Mouse (Mus musculus): Measurements from ENCODE around the gene Dock8.

Dock8 gene

DNA sequence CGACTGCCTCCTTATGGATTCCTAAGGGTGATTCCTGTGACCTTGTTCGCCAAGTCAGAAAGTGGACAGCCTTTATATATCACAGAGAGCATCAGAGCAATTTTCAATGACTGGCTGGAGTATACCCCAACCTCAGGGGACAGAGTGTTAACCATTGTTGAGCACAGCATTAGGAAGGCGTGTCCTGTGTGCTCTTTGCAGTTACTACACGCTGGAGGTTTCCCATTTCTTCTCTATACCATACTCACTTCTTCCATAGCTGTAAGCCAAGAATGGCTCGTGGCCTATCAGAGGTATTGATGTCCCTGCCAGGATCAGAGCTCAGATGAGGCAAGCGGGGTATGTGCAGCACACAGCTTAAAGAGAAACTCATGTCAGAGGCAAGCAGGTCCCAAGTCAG is 181.2 kb downstream of the Dock8 start:
- in situ Hi-C loops (cut with MboI, MseI): no loop called here

DNA sequence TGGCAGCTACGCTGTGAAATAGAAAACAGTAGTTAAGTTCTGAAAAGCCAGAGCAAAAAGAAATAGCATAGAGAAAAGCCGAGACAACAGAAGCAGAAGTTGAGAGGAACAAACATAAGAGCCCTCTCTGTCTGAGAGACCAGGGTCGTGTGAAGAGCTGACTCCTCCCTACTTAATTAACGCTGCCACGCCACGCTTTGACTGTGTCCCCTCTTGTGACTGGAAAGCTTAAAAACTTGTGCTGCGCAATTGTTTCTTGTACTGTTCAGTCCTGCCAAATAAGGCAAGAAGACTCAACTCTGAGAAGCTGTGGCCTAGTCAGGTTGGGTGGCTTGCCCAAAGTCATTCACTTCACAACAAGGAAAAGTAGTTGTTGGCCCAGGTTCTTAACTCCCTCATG is 184.7 kb downstream of the Dock8 start:
- in situ Hi-C loops (cut with MboI, MseI): no loop called here

GRCm38 (mm10) chr19:25186316-25186715 is 187.0 kb downstream of the Dock8 start:
- in situ Hi-C loops (cut with MboI, MseI): no loop called here

GRCm38 (mm10) chr19:25187681-25188080 is 188.3 kb downstream of the Dock8 start:
- in situ Hi-C loops (cut with MboI, MseI): no loop called here

GRCm38 (mm10) chr19:25193751-25194150 is 194.4 kb downstream of the Dock8 start:
- in situ Hi-C loops (cut with MboI, MseI): no loop called here

DNA sequence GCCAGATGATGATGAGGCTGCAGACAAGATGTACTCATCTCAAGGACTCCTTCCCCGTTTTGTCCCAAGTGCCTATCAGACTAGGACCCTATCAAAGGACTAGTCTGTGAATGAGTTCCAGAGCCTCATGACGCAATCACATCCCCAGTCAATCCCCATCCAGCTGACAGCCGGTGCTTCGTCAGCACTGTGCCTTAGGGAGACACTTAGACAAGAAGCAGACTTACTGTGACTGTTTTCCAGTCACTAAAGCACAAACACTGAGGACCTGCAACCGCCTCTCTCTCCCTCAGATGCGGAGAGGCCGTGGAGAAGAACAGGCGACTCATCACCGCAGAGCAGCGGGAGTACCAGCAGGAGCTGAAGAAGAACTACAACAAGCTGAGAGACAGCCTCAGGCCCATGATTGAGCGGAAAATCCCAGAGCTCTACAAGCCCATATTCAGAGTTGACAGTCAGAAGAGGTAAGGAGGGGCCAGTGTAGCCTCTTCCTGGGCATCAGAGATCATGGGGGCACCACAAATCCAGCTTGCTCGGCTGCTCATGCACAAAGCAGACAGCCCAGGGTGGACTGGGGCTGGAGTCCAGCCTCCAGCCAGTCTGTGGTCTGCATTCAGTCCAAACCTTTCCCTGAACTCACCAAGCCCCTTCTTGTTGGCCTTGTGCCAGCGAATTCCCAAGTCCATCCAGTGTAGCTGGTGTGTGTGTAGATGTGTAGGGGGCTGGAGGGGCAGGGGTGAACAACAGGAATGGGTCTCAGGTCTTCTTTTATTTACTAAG is 200.9 kb downstream of the Dock8 start:
- in situ Hi-C loops (cut with MboI, MseI): loop anchor here (25.0 kb wide), 1 partner anchor 613 kb away; no protein-coding TSS in a partner anchor

- in situ Hi-C loops (cut with MboI, MseI): loop anchor here (25.0 kb wide), 1 partner anchor 616 kb away; no protein-coding TSS in a partner anchor
These were observed 203.7 kb downstream of the Dock8 start for GRCm38 (mm10) chr19:25203077-25203476.

GRCm38 (mm10) chr19:25206969-25207368 is 207.6 kb downstream of the Dock8 start:
- in situ Hi-C loops (cut with MboI, MseI): loop anchor here (25.0 kb wide), 1 partner anchor 620 kb away; no protein-coding TSS in a partner anchor

DNA sequence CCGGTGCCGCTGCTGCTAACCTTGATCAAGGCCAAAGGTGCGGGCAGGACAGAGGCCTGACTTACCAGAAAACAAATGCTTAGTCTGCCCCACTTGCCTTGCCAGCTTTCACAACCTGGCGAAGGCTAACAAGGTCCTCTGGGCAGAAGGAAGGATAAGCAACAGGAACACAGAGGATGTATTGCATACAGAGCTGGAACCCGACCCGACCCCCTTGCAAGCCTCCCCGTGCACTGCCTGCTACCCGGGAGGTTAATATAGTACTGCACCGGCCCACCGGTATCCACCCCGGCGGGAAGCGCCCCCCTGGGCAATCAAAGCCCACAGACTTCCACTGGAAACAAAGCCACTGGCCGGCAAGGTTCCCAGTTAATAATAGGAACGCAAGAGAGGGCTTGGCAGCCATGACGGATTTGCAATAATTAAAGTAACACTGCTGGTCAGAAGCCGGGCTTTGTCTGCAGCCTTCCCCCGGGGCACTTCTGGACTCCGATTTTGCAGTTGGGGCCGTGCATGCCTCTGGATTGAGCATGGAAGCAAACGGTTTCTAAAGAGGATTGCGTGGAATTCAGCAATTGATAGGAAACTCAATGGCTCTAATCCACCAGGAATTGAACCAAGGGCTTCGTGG is 208.5 kb downstream of the Dock8 start:
- in situ Hi-C loops (cut with MboI, MseI): loop anchor here (25.0 kb wide), 1 partner anchor 621 kb away; no protein-coding TSS in a partner anchor

DNA sequence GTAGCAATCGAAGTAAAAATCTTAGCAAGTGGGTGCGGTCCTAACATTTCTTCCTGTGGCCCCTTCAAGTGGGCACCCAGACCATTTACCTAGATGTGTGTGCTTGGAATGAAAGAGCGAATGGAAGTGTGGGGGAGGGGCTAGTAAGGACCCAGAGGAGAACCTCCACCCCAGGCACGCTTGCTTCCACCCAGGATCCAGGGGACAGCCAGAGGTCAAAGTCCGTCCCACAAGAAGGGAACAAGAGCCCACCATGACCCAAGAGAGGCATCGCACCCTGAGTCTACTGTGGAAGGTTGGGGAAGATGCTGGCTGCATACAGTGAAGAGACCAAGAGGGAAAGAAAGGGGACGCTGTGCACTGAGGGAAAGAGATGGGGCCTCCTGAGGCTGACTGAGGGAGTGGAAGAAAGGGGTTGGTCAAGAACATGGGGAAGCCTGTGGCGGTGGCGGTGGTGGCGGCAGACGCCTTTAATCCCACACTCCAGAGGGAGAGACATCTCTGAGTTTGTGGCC is 209.3 kb downstream of the Dock8 start:
- in situ Hi-C loops (cut with MboI, MseI): loop anchor here (25.0 kb wide), 1 partner anchor 621 kb away; no protein-coding TSS in a partner anchor

DNA sequence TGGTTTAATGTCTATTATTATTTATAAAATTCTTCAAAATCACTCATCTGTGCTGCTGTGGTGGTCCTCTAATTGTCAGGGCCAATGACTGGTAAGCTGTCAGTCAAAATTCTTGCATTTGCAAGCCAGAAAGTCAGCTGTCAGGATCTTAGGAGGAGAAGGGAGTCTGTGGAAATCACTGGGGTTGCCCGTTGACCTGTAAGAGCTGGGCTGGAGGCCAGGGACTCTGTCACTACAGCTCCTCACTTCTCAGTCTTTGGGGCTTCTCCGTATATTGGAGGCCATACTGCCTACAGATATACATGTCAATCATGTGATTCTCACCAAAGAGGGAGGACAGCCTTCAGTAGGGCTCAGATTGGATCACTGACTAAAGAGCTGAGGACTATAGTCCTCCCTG is 221.3 kb downstream of the Dock8 start:
- in situ Hi-C loops (cut with MboI, MseI): loop anchor here (25.0 kb wide), 1 partner anchor 633 kb away; no protein-coding TSS in a partner anchor

DNA sequence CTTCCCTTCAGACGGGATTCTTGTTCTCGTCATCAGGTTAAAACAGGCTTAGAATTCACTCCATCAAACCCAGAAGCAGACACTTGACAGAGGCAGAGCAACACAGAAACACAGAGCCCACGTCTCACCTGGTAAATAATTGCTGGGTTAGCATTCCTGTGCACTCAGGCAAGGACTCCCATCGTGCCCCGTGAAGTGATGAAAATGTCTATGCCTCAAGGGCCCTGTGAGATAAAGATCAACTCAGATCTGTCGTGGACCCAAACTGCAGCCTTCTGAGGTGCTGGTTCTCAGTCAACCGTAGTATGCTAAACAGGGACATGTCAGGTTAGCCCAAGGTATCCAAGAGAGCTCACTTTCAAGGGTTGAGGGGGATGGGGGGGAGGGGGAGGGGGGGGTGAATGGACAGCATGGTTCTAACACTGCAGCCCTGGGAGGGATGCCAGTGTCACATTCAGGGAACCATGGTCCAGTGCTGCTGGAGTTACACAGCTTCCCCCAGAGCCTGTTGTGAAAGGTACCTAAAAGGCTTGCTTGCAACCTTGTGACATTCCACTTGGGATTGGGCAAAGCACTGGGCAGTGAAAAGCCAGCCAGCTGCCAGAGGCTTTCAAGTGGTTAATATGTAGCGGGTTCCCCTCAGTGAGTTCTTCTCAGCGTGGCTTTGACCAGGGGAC is 222.8 kb downstream of the Dock8 start:
- in situ Hi-C loops (cut with MboI, MseI): loop anchor here (25.0 kb wide), 1 partner anchor 635 kb away; no protein-coding TSS in a partner anchor

DNA sequence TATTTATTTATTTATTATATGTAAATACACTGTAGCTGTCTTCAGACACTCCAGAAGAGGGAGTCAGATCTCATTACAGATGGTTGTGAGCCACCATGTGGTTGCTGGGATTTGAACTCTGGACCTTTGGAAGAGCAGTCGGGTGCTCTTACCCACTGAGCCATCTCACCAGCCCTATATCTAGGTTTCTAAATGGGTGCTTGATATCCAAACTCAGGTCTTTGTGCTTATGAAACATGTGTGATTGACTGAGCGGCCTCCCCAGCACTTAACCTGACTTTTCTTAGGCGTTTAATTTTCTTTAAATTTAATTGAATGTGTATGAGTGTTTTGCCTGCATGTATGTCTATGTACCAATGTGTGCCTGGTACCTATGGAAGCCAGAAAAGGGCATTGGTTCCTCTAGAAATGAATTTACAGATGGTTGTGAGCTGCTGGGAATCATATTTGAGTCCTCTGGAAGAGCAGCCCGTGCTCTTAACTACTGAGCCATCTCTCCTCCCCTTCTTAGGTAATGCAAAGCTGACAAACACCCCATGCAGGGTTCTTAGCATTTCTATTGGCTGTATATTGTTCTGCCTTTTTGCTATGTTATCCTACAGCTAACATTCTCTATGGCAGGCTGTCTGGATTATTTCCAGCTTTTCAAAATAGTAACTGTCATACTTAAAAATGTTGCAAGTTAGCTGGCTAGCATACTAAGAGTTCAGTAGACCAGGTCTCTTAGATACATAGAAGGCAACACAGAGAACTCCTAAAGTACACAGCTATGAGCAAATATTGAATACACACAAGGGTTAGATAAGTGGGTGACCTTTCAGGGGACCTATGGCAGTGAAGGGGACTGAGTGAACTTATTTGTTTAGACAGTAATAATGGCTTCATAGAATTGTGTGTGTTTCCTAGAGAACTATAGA is 231.0 kb downstream of the Dock8 start:
- in situ Hi-C loops (cut with MboI, MseI): no loop called here

DNA sequence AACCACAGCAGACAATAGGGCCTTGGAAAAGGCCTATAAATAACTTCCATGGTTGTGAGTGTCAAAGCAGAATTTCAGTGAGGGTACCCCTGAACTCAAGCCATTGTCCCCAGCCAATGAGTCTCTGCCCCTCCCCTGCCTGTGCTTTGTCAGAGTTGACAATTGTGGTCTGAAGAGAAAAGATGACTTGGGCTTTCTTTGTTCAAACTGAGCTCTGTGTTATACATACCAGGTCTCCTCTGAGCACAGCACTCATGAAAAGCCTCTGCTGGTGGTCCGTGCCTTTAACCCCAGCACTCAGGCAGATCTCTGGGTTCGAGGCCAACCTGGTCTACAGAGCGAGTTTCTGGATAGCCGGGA is 231.6 kb downstream of the Dock8 start:
- in situ Hi-C loops (cut with MboI, MseI): no loop called here

- in situ Hi-C loops (cut with MboI, MseI): no loop called here
These were observed 232.7 kb downstream of the Dock8 start for GRCm38 (mm10) chr19:25232032-25232431.

DNA sequence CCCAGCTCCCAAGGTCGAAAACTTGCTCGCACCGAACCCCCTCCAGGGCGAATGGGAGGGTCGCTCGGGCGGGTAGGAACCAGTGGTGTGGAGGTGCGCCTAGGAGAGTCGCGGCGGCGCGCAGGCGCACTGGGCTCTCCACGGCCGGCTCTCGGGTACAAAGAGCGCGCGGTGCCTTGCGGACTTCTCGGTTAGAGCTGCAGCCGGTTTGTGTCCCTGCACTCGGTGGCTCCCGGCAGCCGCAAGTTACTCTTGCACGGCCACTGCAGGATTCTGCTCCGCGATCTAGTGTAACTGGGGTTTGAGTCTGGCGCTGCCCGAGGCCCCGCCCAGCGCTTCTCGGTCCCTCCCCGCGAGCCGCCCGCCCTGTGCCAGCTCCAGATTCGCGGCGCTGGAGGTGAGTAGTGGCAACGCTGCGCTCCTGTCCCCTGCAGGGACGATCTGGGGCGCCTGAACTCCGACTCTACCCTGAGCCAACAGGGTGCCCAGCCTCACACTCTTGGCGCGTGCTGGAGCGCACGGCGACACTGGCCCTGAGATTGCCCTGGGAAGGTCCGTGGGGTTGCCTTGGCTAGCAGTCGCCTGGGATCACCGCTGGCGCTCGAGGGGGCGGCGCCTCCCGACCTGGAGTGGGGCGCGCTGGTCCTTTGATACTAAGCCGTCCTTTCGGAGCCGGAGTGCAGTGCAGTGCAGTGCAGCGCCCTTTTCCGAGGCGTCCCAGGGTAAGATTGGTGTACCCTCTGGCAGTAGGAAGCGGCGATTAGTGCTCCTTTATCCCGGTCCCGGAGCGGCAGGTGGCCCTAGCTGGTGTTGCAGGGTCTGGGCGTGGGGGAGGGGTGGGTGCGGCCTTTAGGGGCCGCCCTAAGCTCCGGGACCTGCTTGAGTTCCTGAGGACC is 237.5 kb downstream of the Dock8 start, which contains the start of gene Kank1:
TSS of gene Kank1 (plus strand) at position 380 of the 896 bp plus-strand sequence.
- in situ Hi-C loops (cut with MboI, MseI): no loop called here

GRCm38 (mm10) chr19:25237492-25238040 is 238.2 kb downstream of the Dock8 start:
- in situ Hi-C loops (cut with MboI, MseI): no loop called here

- in situ Hi-C loops (cut with MboI, MseI): no loop called here
These were observed 238.8 kb downstream of the Dock8 start for GRCm38 (mm10) chr19:25238121-25238520.

GRCm38 (mm10) chr19:25243566-25243965 is 244.2 kb downstream of the Dock8 start:
- in situ Hi-C loops (cut with MboI, MseI): loop anchor here (5.0 kb wide), 1 partner anchor 346 kb away; no protein-coding TSS in a partner anchor
